Mouse (Mus musculus) cerebellum, adult 9-10 months (tissue): ENCODE data around the gene Pnpla2.
A peak's percentile ranks its signal among the peaks of the same experiment; 100 is the strongest.

Experiments used
- DNase-seq: peaks from one replicate; pipeline ENCODE4 v3.0.0; 2022

Gene Pnpla2

GRCm38 (mm10) chr7:141468522-141469211 lies 13.7 kb downstream of the Pnpla2 start:
- DNase-seq: no peak

- DNase-seq: no peak
Measured at GRCm38 (mm10) chr7:141469352-141469751, 14.4 kb downstream of the Pnpla2 start.

GRCm38 (mm10) chr7:141469901-141470636 lies 15.1 kb downstream of the Pnpla2 start:
- DNase-seq: no peak

- no peak for DNase-seq
Measured at GRCm38 (mm10) chr7:141470637-141470944, 15.6 kb downstream of the Pnpla2 start.

GRCm38 (mm10) chr7:141471236-141471635 lies 16.2 kb downstream of the Pnpla2 start:
- DNase-seq: no peak

- DNase-seq: no peak
Measured at GRCm38 (mm10) chr7:141472226-141472625, 17.2 kb downstream of the Pnpla2 start.

- no peak for DNase-seq
Measured at GRCm38 (mm10) chr7:141472763-141473162, 17.8 kb downstream of the Pnpla2 start.

GRCm38 (mm10) chr7:141474160-141474559 lies 19.2 kb downstream of the Pnpla2 start:
- no peak for DNase-seq

GRCm38 (mm10) chr7:141475011-141475804 lies 20.2 kb downstream of the Pnpla2 start, which contains the start of the genes Polr2l and Tspan4:
Gene Polr2l, minus strand, starts transcription at chr7:141475132.
Gene Tspan4, plus strand, starts transcription at chr7:141475240.
- peak; percentile 87 for DNase-seq

- no peak for DNase-seq
Measured at GRCm38 (mm10) chr7:141475805-141476158, 20.8 kb downstream of the Pnpla2 start.

- DNase-seq: no peak
Measured at GRCm38 (mm10) chr7:141476226-141476980, 21.4 kb downstream of the Pnpla2 start.

GRCm38 (mm10) chr7:141476981-141477370 lies 22.0 kb downstream of the Pnpla2 start:
- DNase-seq: no peak

GRCm38 (mm10) chr7:141477578-141478269 lies 22.7 kb downstream of the Pnpla2 start:
- DNase-seq: no peak

- no peak for DNase-seq
Measured at GRCm38 (mm10) chr7:141478270-141478748, 23.3 kb downstream of the Pnpla2 start.

GRCm38 (mm10) chr7:141480842-141481497 lies 26.0 kb downstream of the Pnpla2 start:
- DNase-seq: peak; percentile 94

- DNase-seq: peak; percentile 85
Measured at GRCm38 (mm10) chr7:141481498-141482401, 26.8 kb downstream of the Pnpla2 start.

GRCm38 (mm10) chr7:141482531-141483024 lies 27.6 kb downstream of the Pnpla2 start:
- DNase-seq: no peak

GRCm38 (mm10) chr7:141483114-141483653 lies 28.2 kb downstream of the Pnpla2 start:
- no peak for DNase-seq

- DNase-seq: no peak
Measured at GRCm38 (mm10) chr7:141484186-141485120, 29.5 kb downstream of the Pnpla2 start.
